Mouse (Mus musculus) stomach, embryonic 16.5 days (tissue): Measurements from ENCODE around the gene Scyl1. TPM values are rescaled to one million over a fixed set of nuclear protein-coding genes. Genes with fewer than 3 reads are reported as not detected.

ENCODE experiments used
- ATAC-seq: fragments of 200-750 bp; cut with Nextera tagmentation; 2 replicates; pipeline ENCODE4 v1.8.0; 2017; ENCODE audit warnings: moderate number of reproducible peaks, moderate TSS enrichment; ENCODE audit not compliant: insufficient read depth, low FRiP score
- H3K27ac ChIP-seq: fragments of 300-500 bp; sonication (generic); 2 replicates; pipeline ENCODE4 v1.5.1; 2014; ENCODE audit warnings: low read length
- H3K27me3 ChIP-seq: fragments of 300-500 bp; sonication (generic); 2 replicates; pipeline ENCODE4 v1.6.1; 2014; ENCODE audit warnings: low read length, control low read depth, mixed read lengths; ENCODE audit not compliant: control insufficient read depth, insufficient read depth
- H3K36me3 ChIP-seq: fragments of 300-500 bp; sonication (generic); 2 replicates; pipeline ENCODE4 v1.6.1; 2014; ENCODE audit warnings: low read length; ENCODE audit not compliant: control insufficient read depth, insufficient read depth
- H3K4me1 ChIP-seq: fragments of 300-500 bp; sonication (generic); 2 replicates; pipeline ENCODE4 v1.6.1; 2014; ENCODE audit warnings: low read length, control low read depth, mixed read lengths; ENCODE audit not compliant: control insufficient read depth, insufficient read depth
- H3K4me2 ChIP-seq: fragments of 300-500 bp; sonication (generic); 2 replicates; pipeline ENCODE4 v1.6.1; 2014; ENCODE audit warnings: low read depth, low read length, mixed read lengths
- H3K4me3 ChIP-seq: fragments of 300-500 bp; sonication (generic); replicated peaks from 2 replicates; pipeline ENCODE4 v1.5.1; 2014; ENCODE audit warnings: mild to moderate bottlenecking, low read length
- H3K9ac ChIP-seq: fragments of 300-500 bp; sonication (generic); 2 replicates; pipeline ENCODE4 v1.6.1; 2014; ENCODE audit warnings: low read length
- H3K9me3 ChIP-seq: fragments of 300-500 bp; sonication (generic); replicated peaks from 2 replicates; pipeline ENCODE4 v1.6.1; 2016; ENCODE audit warnings: low read length, control low read depth; ENCODE audit not compliant: control insufficient read depth
- WGBS: fragments of 180-500 bp; shearing (Covaris S2); extraction: QIAGEN DNeasy Blood & Tissue Kit; methylation state at CpG from one replicate; pipeline ENCODE4 v1.1.7; 2014; 5-methylcytosine and 5-hydroxymethylcytosine counted together
- polyA plus RNA-seq: library from polyadenylated mRNA; unstranded; fragments of >200 nt; fragmentation: Nextera tagmentation; extraction: Ambion mirVana; gene quantifications from 2 replicates; pipeline ENCODE4 v1.2.1, GENCODE M21; 2015

The Scyl1 gene
- polyA plus RNA-seq, 1 experiment from 2014 or later: 66.3 TPM

GRCm38 (mm10) chr19:5758878-5759403 is 12.3 kb downstream of the Scyl1 start:
- peaks cover 31% of the 10 kb centered on the region for H3K36me3 ChIP-seq
- no peak overlapping the region for H3K4me2 ChIP-seq
- no peak for ATAC-seq
- peaks cover 4% of the 10 kb centered on the region; the same call in 1 of the 2 replicates for H3K4me1 ChIP-seq
- H3K27ac ChIP-seq: no peak overlapping the region
- no peak overlapping the region for H3K4me3 ChIP-seq
- no peaks in the 10 kb centered on the region for H3K27me3 ChIP-seq
- WGBS: 88% methylated on average over 14 of the region's 14 CpGs
- H3K9ac ChIP-seq: no peak overlapping the region
- no peaks in the 10 kb centered on the region for H3K9me3 ChIP-seq

- Histone ChIP-seq H3K36me3 (peaks cover 36% of the 10 kb centered on the region), H3K4me1 (peaks cover 4% of the 10 kb centered on the region; the same call in 1 of the 2 replicates), H3K27me3 (no peaks in the 10 kb centered on the region), H3K9ac (peak overlapping the region; percentile 49), H3K27ac (no peak overlapping the region), H3K4me3 (no peak overlapping the region; the same call in 1 of the 2 replicates), H3K4me2 (peak overlapping the region; percentile 23; the same call in 1 of the 2 replicates), H3K9me3 (no peaks in the 10 kb centered on the region)
- WGBS: 25% methylated on average over 36 of the region's 36 CpGs
- 0 out of 2 replicates have a peak, but pooled peaks have one; percentile 9 for ATAC-seq
Observed at GRCm38 (mm10) chr19:5756991-5757636, 14.1 kb downstream of the Scyl1 start.

GRCm38 (mm10) chr19:5756321-5756985 is 14.8 kb downstream of the Scyl1 start:
- peak; percentile 5; the same call in 1 of the 2 replicates for ATAC-seq
- H3K4me3 ChIP-seq: no peak overlapping the region; the same call in 1 of the 2 replicates
- 22% methylated on average over 29 of the region's 29 CpGs for WGBS

GRCm38 (mm10) chr19:5751742-5752141 is 19.5 kb downstream of the Scyl1 start:
- Histone ChIP-seq H3K27me3 (peaks cover 6% of the 10 kb centered on the region), H3K4me1 (peaks cover 4% of the 10 kb centered on the region; the same call in 1 of the 2 replicates), H3K9me3 (no peaks in the 10 kb centered on the region), H3K9ac (peak overlapping the region; percentile 13; the same call in 1 of the 2 replicates), H3K4me2 (peak overlapping the region; percentile 4; the same call in 1 of the 2 replicates), H3K36me3 (peaks cover 5% of the 10 kb centered on the region; the same call in 1 of the 2 replicates), H3K27ac (no peak overlapping the region), H3K4me3 (no peak overlapping the region)
- WGBS: 19% methylated on average over 20 of the region's 20 CpGs
- ATAC-seq: no peak

More at GRCm38 (mm10) chr19:5756321-5756985, 14.8 kb downstream of the Scyl1 start:
- Histone ChIP-seq H3K4me2 (peak overlapping the region; percentile 23; the same call in 1 of the 2 replicates), H3K9ac (0 out of 2 replicates have a peak overlapping the region, but pooled peaks have one; percentile 49), H3K4me1 (peaks cover 7% of the 10 kb centered on the region; the same call in 1 of the 2 replicates), H3K27me3 (no peaks in the 10 kb centered on the region), H3K27ac (no peak overlapping the region), H3K36me3 (peaks cover 30% of the 10 kb centered on the region), H3K9me3 (no peaks in the 10 kb centered on the region)

- WGBS: 28% methylated on average over 22 of the region's 22 CpGs
Observed at GRCm38 (mm10) chr19:5750951-5751350, 20.3 kb downstream of the Scyl1 start.

GRCm38 (mm10) chr19:5749476-5749875 is 21.7 kb downstream of the Scyl1 start:
- H3K4me3 ChIP-seq: no peak overlapping the region
- H3K27ac ChIP-seq: no peak overlapping the region; the same call in 1 of the 2 replicates
- WGBS: 64% methylated on average over 6 of the region's 6 CpGs
- peaks cover 14% of the 10 kb centered on the region for H3K4me1 ChIP-seq
- H3K9me3 ChIP-seq: no peaks in the 10 kb centered on the region
- no peak overlapping the region for H3K9ac ChIP-seq
- no peak for ATAC-seq
- H3K4me2 ChIP-seq: no peak overlapping the region
- H3K36me3 ChIP-seq: peaks cover 5% of the 10 kb centered on the region; the same call in 1 of the 2 replicates
- H3K27me3 ChIP-seq: peaks cover 6% of the 10 kb centered on the region

More at GRCm38 (mm10) chr19:5750951-5751350, 20.3 kb downstream of the Scyl1 start:
- ATAC-seq: no peak
- H3K27me3 ChIP-seq: peaks cover 6% of the 10 kb centered on the region
- H3K36me3 ChIP-seq: peaks cover 5% of the 10 kb centered on the region; the same call in 1 of the 2 replicates
- no peak overlapping the region for H3K27ac ChIP-seq
- no peak overlapping the region for H3K9ac ChIP-seq
- H3K4me2 ChIP-seq: no peak overlapping the region
- H3K4me1 ChIP-seq: peaks cover 7% of the 10 kb centered on the region
- H3K9me3 ChIP-seq: no peaks in the 10 kb centered on the region
- H3K4me3 ChIP-seq: no peak overlapping the region

- H3K9me3 ChIP-seq: no peaks in the 10 kb centered on the region
- ATAC-seq: no peak
- no peaks in the 10 kb centered on the region for H3K36me3 ChIP-seq
- peaks cover 6% of the 10 kb centered on the region for H3K27me3 ChIP-seq
- WGBS: 35% methylated on average over 12 of the region's 12 CpGs
- H3K9ac ChIP-seq: no peak overlapping the region
- no peak overlapping the region for H3K4me2 ChIP-seq
- peaks cover 29% of the 10 kb centered on the region for H3K4me1 ChIP-seq
- H3K4me3 ChIP-seq: no peak overlapping the region
- no peak overlapping the region for H3K27ac ChIP-seq
Observed at GRCm38 (mm10) chr19:5746907-5747363, 24.3 kb downstream of the Scyl1 start.

- 13% methylated on average over 35 of the region's 36 CpGs for WGBS
- Histone ChIP-seq H3K27ac (no peak overlapping the region), H3K27me3 (peaks cover 6% of the 10 kb centered on the region), H3K36me3 (no peaks in the 10 kb centered on the region), H3K4me2 (peak overlapping the region; percentile 47), H3K4me1 (peaks cover 29% of the 10 kb centered on the region), H3K4me3 (peak overlapping the region; percentile 15; the same call in 1 of the 2 replicates), H3K9me3 (no peaks in the 10 kb centered on the region), H3K9ac (peak overlapping the region; percentile 24; the same call in 1 of the 2 replicates)
- ATAC-seq: no peak
Observed at GRCm38 (mm10) chr19:5745756-5746710, 25.2 kb downstream of the Scyl1 start.
